Mouse (Mus musculus) ES-E14 (cell line): Measurements from ENCODE around the gene Prg2. TPM values are rescaled to one million over a fixed set of nuclear protein-coding genes. Genes with fewer than 3 reads are reported as not detected.
A peak's percentile ranks its signal among the peaks of the same experiment; 100 is the strongest.

Experiments
- DNase-seq: peaks from one replicate; pipeline ENCODE4 v3.0.0-alpha.2; 2013; ENCODE audit warnings: low read depth, low spot score
- H3K27ac ChIP-seq: 2 replicates; pipeline ENCODE4 v1.5.1; 2012; ENCODE audit warnings: low read depth, mild to moderate bottlenecking, low read length, moderate library complexity, mixed read lengths; ENCODE audit not compliant: poor library complexity, insufficient read depth, severe bottlenecking
- H3K36me3 ChIP-seq: 2 replicates; pipeline ENCODE4 v1.6.1; 2012; ENCODE audit warnings: mild to moderate bottlenecking, low read length, moderate library complexity, mixed read lengths; ENCODE audit not compliant: control insufficient read depth, poor library complexity, insufficient read depth, severe bottlenecking
- H3K4me1 ChIP-seq, 2 experiments: fragments of 150-350 bp in 1 of 2; sonication (generic) in 1 of 2; 2 replicates each; pipeline ENCODE4 v1.6.1; 2012; ENCODE audit warnings: low read length in 2 of 2, mild to moderate bottlenecking in 1 of 2, mixed read lengths in 1 of 2; ENCODE audit not compliant: control insufficient read depth in 2 of 2, insufficient read depth in 2 of 2, poor library complexity in 1 of 2
- H3K4me3 ChIP-seq, 2 experiments: fragments of 150-350 bp in 1 of 2; sonication (generic) in 1 of 2; 2 replicates each; pipeline ENCODE4 v1.5.1; 2012; ENCODE audit warnings: low read length in 2 of 2, low read depth in 1 of 2, mild to moderate bottlenecking in 1 of 2, mixed read lengths in 1 of 2; ENCODE audit not compliant: insufficient read depth in 1 of 2, poor library complexity in 1 of 2, severe bottlenecking in 1 of 2
- H3K9ac ChIP-seq: 2 replicates; pipeline ENCODE4 v1.6.1; 2012; ENCODE audit warnings: low read depth, mild to moderate bottlenecking, low read length, mixed read lengths; ENCODE audit not compliant: poor library complexity, insufficient read depth, severe bottlenecking
- H3K9me3 ChIP-seq: fragments of 150-350 bp; sonication (generic); 2 replicates; pipeline ENCODE4 v1.6.1; 2012; ENCODE audit warnings: low read depth, mild to moderate bottlenecking, low read length; ENCODE audit not compliant: control insufficient read depth, insufficient read depth
- CHD2 ChIP-seq: IDR thresholded peaks from 2 replicates; pipeline ENCODE4 v1.6.1; 2014; ENCODE audit warnings: mild to moderate bottlenecking, low read depth, low read length, inconsistent platforms
- HCFC1 ChIP-seq: IDR thresholded peaks from 2 replicates; pipeline ENCODE4 v1.6.1; 2012; ENCODE audit warnings: low read length, inconsistent platforms, borderline replicate concordance; ENCODE audit not compliant: insufficient read depth
- MAFK ChIP-seq: IDR thresholded peaks from 2 replicates; pipeline ENCODE4 v1.6.1; 2014; ENCODE audit warnings: mild to moderate bottlenecking, low read depth, low read length, inconsistent platforms; ENCODE audit not compliant: insufficient read depth
- ZC3H11A ChIP-seq: IDR thresholded peaks from 2 replicates; pipeline ENCODE4 v1.6.1; 2012; ENCODE audit warnings: low read depth, mild to moderate bottlenecking, inconsistent platforms, low read length, borderline replicate concordance
- ZNF384 ChIP-seq: IDR thresholded peaks from 2 replicates; pipeline ENCODE4 v1.6.1; 2012; ENCODE audit warnings: low read depth, low read length, inconsistent platforms
- in situ Hi-C, 2 experiments: fragments of 600-800 bp; cut with MboI; formaldehyde crosslinking; loops; one replicate each; pipeline ENCODE4 v1.15.1; 2025; ENCODE audit warnings: low sequenced_read_pairs in 2 of 2, inconsistent platforms in 1 of 2; ENCODE audit not compliant: unreplicated experiment in 2 of 2
- total RNA-seq: library from RNA; depleted of rRNA; stranded (reverse); fragments of 300-350 nt; gene quantifications from 2 replicates; pipeline ENCODE4 v1.2.3, GENCODE M21; 2012

Prg2 gene
- total RNA-seq, 1 experiment: not detected

DNA sequence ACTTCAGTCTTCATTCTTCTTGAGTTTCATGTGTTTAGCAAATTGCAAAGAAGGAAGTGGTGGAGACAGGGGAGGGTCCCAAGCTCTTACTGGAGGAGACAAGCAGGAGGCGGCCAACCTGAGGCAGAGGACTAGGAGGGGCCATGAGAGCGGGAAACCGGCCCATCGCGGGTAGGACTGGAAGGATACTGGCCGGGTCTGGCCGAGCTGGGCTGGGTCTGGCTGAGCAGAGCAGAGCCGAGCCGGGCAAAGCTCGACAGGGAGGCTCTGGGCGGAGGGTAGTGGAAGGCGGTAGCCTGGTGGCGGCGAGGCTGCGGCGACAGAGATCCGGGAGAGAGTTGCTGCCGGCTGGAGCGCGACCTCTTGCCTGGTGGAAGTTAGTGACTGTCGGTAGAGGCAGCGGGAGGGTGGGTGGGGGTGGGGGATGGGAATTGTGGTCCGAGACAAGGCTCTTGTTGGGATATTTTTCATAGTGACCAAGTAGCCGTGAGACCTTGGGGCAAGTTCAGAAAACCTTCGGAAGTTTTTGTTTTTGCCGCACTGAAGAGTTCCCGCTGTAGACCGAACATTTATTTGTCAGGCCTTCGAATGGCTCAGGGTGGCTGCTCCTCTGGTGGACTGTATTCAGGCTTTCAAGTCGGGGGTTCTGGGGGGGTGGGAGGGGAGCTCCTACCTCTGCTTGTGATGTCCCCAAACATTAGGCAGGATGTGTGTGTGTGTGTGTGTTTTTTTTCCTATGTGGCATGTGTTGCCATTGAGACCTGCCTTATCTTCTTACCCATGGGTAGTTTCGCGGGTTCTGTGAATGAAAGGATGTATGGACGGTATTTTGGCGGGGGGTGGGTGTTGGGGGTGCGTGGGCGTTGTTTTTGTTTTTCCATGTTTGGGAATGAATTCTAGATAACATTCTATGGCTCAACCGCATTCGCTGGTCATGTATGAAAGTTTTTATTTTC lies 43.5 kb upstream of the Prg2 start, which contains the start of gene Slc43a3:
Gene Slc43a3, plus strand, starts transcription at position 106 of the 956 bp plus-strand sequence.
- no peaks in the 10 kb centered on the region for H3K4me1 ChIP-seq
- H3K9ac ChIP-seq: peak within 1 kb of the TSS; percentile 58
- no peak within 1 kb of the TSS for H3K27ac ChIP-seq
- H3K4me3 ChIP-seq: peak within 1 kb of the TSS; percentile 63 to 73; a peak in 3 of 4 replicates
- no peaks in the 10 kb centered on the region for H3K36me3 ChIP-seq
- peak; percentile 36 for DNase-seq
- TF ChIP-seq CHD2 (no peak), ZNF384 (no peak), ZC3H11A (no peak), HCFC1 (no peak), MAFK (no peak)
- no peaks in the 10 kb centered on the region for H3K9me3 ChIP-seq
- in situ Hi-C loops: no loop called here

DNA sequence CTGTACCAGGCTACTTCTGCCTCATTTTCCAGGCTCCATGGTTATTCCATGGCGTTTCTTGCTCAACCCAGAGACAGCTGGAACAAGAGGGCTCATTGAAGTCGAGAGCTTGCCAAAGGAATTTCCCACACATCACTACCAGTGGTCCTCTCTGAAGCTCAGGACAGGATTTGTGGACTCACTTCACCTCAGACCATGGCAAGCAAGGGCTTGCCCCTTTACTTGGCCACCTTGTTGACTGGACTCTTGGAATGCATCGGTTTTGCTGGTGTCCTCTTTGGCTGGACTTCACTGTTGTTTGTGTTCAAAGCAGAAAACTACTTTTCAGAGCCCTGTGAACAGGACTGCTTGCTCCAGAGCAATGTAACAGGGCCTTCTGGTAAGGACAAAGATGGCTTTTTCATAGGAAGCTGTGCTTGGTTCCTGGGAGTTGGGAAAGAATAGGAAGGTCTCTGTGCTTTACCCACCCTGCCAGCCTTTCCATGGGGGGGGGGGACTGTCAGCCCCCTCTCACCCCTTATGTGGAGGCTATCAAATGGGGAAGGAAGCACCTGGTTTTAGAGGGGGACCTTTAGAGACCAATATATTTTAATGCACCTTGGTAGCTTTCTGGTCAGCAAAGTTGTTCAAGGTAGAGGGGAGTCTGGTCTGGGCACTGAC lies 42.6 kb upstream of the Prg2 start:
- Histone ChIP-seq H3K9ac (no peak overlapping the region), H3K27ac (no peak overlapping the region), H3K36me3 (no peaks in the 10 kb centered on the region), H3K4me3 (no peak overlapping the region), H3K9me3 (no peaks in the 10 kb centered on the region), H3K4me1 (no peaks in the 10 kb centered on the region)
- in situ Hi-C loops: no loop called here
- no peak for DNase-seq
- TF ChIP-seq ZNF384 (no peak), CHD2 (no peak), ZC3H11A (no peak), MAFK (no peak), HCFC1 (no peak)

DNA sequence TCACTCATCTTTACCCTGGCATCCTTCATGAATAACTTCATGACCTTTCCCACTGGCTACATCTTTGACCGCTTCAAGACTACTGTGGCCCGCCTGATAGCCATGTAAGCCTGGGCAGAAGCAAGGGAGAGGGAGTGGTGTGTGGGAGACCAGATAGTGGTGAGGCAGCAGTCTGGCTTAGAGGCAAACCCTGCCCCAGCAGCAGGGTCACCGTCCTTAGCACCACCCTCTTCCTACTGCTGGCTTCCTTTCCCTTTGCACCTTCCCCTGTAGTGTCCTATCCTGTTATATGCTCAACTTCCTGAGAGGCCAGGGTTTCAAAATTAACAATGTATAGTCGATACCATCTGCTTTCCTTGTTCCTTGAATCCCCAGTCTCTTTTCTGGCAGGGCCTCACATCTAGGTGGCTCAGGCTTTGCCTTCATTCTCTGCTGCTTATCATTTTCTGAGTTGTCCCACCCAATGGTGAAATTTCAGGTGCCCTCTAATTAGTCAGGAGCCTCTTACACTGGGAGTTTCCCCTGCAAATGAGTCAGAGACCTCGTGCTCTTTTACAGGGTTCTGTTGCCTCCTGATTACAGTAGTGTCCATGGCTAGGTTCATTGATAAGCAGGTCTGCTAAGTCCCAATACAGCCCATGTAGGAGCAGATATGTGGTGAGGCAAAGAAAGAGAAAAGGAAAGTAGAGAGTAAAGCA lies 41.9 kb upstream of the Prg2 start:
- Histone ChIP-seq H3K36me3 (no peaks in the 10 kb centered on the region), H3K4me1 (no peaks in the 10 kb centered on the region), H3K27ac (no peak overlapping the region), H3K9ac (no peak overlapping the region), H3K4me3 (no peak overlapping the region), H3K9me3 (no peaks in the 10 kb centered on the region)
- TF ChIP-seq ZC3H11A (no peak), HCFC1 (no peak), CHD2 (no peak), MAFK (no peak)
- in situ Hi-C loops: no loop called here
- no peak for DNase-seq

- Histone ChIP-seq H3K27ac (no peak overlapping the region), H3K4me3 (no peak overlapping the region), H3K9ac (no peak overlapping the region), H3K9me3 (no peaks in the 10 kb centered on the region), H3K4me1 (no peaks in the 10 kb centered on the region), H3K36me3 (no peaks in the 10 kb centered on the region)
- in situ Hi-C loops: no loop called here
- no peak for DNase-seq
- TF ChIP-seq MAFK (no peak), ZC3H11A (no peak), HCFC1 (no peak), CHD2 (no peak), ZNF384 (no peak)
Measured at GRCm38 (mm10) chr2:84939306-84939705, 41.0 kb upstream of the Prg2 start.
